Mouse (Mus musculus) brain, embryonic 14.5 days (tissue): ENCODE data around the gene Olfr968.

Experiments
- CTCF ChIP-seq: fragments of 200-500 bp; IDR thresholded peaks from 2 replicates; pipeline ENCODE4 v1.5.1; 2012; ENCODE audit warnings: inconsistent platforms, mild to moderate bottlenecking, moderate library complexity, borderline replicate concordance; ENCODE audit not compliant: insufficient read depth, insufficient read length; ENCODE audit errors: extremely low read depth
- POLR2A ChIP-seq: fragments of 200-500 bp; IDR thresholded peaks from 2 replicates; pipeline ENCODE4 v1.6.1; 2012; ENCODE audit warnings: mild to moderate bottlenecking, inconsistent platforms, borderline replicate concordance; ENCODE audit not compliant: poor library complexity, insufficient read depth, insufficient read length, severe bottlenecking; ENCODE audit errors: extremely low read depth

- TF ChIP-seq CTCF = no peak
- TF ChIP-seq POLR2A = no peak
Measured at GRCm38 (mm10) chr9:39730678-39731077, 52.4 kb downstream of the Olfr968 start, which contains the start of gene Olfr150.
